Mouse (Mus musculus) embryonic fibroblast, embryonic 13.5 days (primary cell): ENCODE results near the gene Nup93. TPM values are rescaled to one million over a fixed set of nuclear protein-coding genes. Genes with fewer than 3 reads are reported as not detected.

Experiments
- H3K27ac ChIP-seq: 2 replicates; pipeline ENCODE4 v1.5.1; 2012; ENCODE audit warnings: low read length, control low read depth, inconsistent platforms; ENCODE audit not compliant: insufficient read depth
- H3K4me1 ChIP-seq: 2 replicates; pipeline ENCODE4 v1.6.1; 2011; ENCODE audit warnings: low read length; ENCODE audit not compliant: control insufficient read depth, insufficient read depth
- H3K4me3 ChIP-seq: 2 replicates; pipeline ENCODE4 v1.5.1; 2011; ENCODE audit warnings: mild to moderate bottlenecking, control low read depth, low read length; ENCODE audit not compliant: insufficient read depth
- CTCF ChIP-seq: IDR thresholded peaks from 2 replicates; pipeline ENCODE4 v1.5.1; 2011; ENCODE audit warnings: mild to moderate bottlenecking, control low read depth, low read length, moderate library complexity, borderline replicate concordance; ENCODE audit not compliant: insufficient read depth
- POLR2A ChIP-seq: IDR thresholded peaks from 2 replicates; pipeline ENCODE4 v1.6.1; 2011; ENCODE audit warnings: low read depth, mild to moderate bottlenecking, control low read depth, low read length, moderate library complexity
- polyA plus RNA-seq: library from polyadenylated mRNA; stranded (reverse); fragments of >200 nt; gene quantifications from 2 replicates; pipeline ENCODE4 v1.2.4, GENCODE M21; 2011; ENCODE audit warnings: low read depth; ENCODE audit not compliant: missing spikeins, insufficient read length

Nup93 gene
- polyA plus RNA-seq, 1 experiment = 65.0 TPM

GRCm38 (mm10) chr8:94185791-94186190 lies 28.6 kb upstream of the Nup93 start:
- TF ChIP-seq CTCF (no peak), POLR2A (no peak)
- no peak overlapping the region for H3K27ac ChIP-seq
- H3K4me1 ChIP-seq = peaks cover 5% of the 10 kb centered on the region
- no peak overlapping the region for H3K4me3 ChIP-seq

GRCm38 (mm10) chr8:94186542-94186941 lies 27.8 kb upstream of the Nup93 start:
- Histone ChIP-seq H3K4me3 (no peak overlapping the region), H3K4me1 (peaks cover 5% of the 10 kb centered on the region), H3K27ac (no peak overlapping the region)
- TF ChIP-seq CTCF = peak; percentile 56; the same call in 1 of the 2 replicates
- no peak for TF ChIP-seq POLR2A

GRCm38 (mm10) chr8:94187290-94188002 lies 26.9 kb upstream of the Nup93 start:
- Histone ChIP-seq H3K27ac (no peak overlapping the region), H3K4me1 (peaks cover 5% of the 10 kb centered on the region), H3K4me3 (no peak overlapping the region)
- TF ChIP-seq POLR2A = no peak

GRCm38 (mm10) chr8:94189275-94190031 lies 24.9 kb upstream of the Nup93 start:
- no peak for TF ChIP-seq CTCF
- TF ChIP-seq POLR2A = no peak
- Histone ChIP-seq H3K4me3 (no peak overlapping the region), H3K4me1 (peaks cover 3% of the 10 kb centered on the region; the same call in 1 of the 2 replicates), H3K27ac (no peak overlapping the region)

DNA sequence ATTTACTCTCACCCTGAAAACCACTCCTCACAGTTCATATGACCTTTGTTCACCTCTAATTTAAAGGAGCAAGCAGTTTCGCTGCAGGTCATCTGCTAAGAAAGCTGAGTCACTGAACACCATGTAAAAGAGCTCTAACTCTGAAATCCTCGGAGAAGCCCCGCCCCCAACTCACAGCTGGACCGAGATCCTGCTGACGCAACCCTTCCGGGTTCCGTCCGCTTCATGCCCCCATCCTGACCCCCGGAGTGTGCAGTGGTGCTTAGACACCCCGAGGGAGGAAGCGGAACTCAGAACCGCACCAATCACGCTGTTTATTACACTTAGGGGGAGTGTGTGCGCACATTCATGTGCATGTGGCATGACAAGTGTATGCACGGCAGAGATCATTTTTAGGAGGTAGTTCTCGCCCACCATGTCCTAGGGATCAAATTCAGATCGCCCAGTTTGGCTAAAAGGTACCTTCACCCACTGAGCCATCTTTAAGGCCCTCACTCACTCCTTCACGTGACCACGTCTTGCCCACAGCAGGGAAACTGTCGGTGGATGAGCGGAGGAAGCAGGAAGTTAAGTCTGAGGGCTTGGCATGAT lies 23.2 kb upstream of the Nup93 start:
- Histone ChIP-seq H3K4me3 (no peak overlapping the region), H3K4me1 (peaks cover 4% of the 10 kb centered on the region; the same call in 1 of the 2 replicates), H3K27ac (no peak overlapping the region)
- no peak for TF ChIP-seq CTCF
- no peak for TF ChIP-seq POLR2A

DNA sequence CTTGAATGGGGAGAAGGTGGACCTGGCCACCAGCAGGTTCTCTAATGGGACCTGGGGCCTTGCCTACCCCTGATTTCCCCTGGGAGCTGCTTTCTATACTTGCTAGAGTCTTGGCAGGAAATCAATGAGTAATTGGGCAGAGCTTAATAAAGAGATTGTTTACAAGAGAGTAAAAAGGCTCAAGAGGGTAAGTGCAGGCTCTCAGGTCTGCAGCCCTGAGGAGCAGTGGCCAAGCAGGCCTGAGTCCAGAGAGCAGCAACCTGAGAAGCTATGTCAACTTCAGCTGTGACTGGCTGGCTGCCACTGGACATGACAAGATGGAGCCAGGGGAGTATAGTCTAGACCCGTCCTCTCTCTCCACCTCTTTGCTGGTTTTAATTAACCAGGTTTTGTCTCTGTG lies 21.4 kb upstream of the Nup93 start:
- Histone ChIP-seq H3K4me1 (peaks cover 4% of the 10 kb centered on the region; the same call in 1 of the 2 replicates), H3K27ac (no peak overlapping the region), H3K4me3 (no peak overlapping the region)
- TF ChIP-seq POLR2A (no peak), CTCF (no peak)

DNA sequence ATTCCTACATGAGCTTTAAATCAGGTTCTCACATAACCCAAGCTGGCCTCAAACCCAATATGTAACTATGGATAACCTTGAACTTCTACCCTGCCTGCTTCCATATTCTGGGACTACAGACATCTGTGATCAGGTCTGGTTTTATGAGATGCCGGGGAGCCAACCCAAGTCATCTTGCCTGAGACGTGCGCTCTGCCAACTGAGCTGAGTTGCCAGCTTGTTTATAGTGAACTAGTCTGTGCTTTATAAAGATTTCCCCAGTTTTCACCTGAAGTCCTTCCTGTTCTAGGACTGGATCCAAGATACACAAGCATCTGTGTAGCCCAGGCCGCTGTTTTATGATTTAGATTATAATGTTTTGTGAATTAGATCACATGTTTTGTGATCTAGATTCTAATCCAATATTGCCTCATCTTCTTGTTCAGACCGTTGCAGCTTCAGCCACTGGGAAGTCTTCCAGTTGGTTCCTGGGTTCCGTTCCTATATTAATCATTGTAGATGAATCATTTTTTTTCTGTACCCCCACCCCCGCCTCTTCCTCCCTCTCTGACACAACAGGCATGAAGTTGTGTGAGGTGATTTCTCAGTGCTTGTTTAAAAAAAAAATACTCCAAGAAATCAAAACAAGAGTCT lies 19.7 kb upstream of the Nup93 start:
- Histone ChIP-seq H3K4me1 (peaks cover 4% of the 10 kb centered on the region; the same call in 1 of the 2 replicates), H3K4me3 (no peak overlapping the region), H3K27ac (peak overlapping the region; percentile 15)
- TF ChIP-seq POLR2A = no peak
- TF ChIP-seq CTCF = no peak

DNA sequence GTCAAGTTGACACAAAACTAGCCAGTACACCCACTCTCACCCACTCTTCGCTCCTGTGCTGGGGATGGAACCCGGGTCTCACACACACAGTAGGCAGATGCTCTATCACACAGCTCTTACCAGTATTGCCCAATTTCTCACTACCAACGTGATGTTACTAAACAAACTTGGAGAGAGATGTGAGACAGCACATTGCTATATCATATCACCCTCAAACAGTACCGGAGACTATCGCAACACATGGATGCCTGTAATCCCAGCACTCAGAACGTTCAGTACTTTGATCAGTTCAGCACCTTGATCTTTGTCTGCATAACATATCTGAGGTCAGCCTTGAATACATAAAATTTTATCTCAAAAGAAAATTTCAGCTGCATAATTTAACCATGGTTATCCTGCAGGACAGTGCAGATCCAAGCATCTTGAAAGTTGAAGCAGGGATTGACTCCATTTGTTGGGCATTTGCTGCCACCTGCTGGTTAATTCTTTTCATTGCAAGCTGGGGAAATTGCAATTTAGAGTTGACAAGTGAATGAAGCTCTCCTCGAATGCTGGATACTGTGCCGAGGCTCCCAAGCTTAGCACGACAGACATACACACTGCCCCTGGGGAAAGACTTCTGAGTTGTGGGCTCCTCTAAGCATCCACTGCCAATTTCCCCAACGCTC lies 15.0 kb upstream of the Nup93 start:
- Histone ChIP-seq H3K4me3 (no peak overlapping the region), H3K27ac (no peak overlapping the region), H3K4me1 (peaks cover 2% of the 10 kb centered on the region; the same call in 1 of the 2 replicates)
- TF ChIP-seq POLR2A (no peak), CTCF (no peak)

DNA sequence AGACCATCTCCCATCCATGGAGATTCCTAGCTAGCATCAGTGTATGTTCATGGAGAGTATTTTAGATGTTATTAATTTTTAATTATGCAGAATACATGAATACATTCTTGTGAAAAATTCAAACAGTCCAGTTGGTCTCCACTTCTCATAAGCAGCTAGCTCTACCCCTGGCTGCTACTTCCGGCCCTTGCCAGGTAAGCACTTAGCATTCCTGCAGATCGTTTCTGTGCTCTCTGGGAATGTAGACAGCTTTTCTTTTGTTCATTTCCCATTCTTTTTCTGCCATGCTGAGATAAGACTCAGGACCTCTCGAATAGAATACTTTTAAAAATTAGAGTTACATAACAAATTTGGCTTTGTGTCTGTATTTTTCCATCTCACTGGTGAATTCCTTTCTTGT lies 10.3 kb upstream of the Nup93 start:
- no peak overlapping the region for H3K4me3 ChIP-seq
- no peak overlapping the region for H3K27ac ChIP-seq
- TF ChIP-seq POLR2A = no peak

More for the DNA sequence above, 10.3 kb upstream of the Nup93 start:
- no peaks in the 10 kb centered on the region for H3K4me1 ChIP-seq
